Mouse (Mus musculus): ENCODE results near the gene Spg7. TPM values are rescaled to one million over a fixed set of nuclear protein-coding genes. Genes with fewer than 3 reads are reported as not detected.

Gene Spg7
- polyA plus RNA-seq (2015; fragmentation: Nextera tagmentation; extraction: Ambion mirVana) = 45.2 and 46.4 TPM in 2 replicates

- Histone ChIP-seq H3K9me3 (no peaks in the 10 kb centered on the region), H3K4me1 (peaks cover 17% of the 10 kb centered on the region), H3K27ac (no peak within 1 kb of the TSS), H3K9ac (no peak within 1 kb of the TSS), H3K4me3 (no peak within 1 kb of the TSS), H3K27me3 (no peaks in the 10 kb centered on the region), H3K36me3 (0 out of 2 replicates have a peak, but pooled peaks cover 2% of the 10 kb centered on the region), H3K4me2 (no peak within 1 kb of the TSS)
- 67% methylated on average over 7 of the region's 7 CpGs for WGBS
- ATAC-seq (ENCODE audit: borderline replicate concordance, extremely low read depth, low FRiP score, low TSS enrichment) = no peak
These were observed at the start of gene Spg7 for GRCm38 (mm10) chr8:123062721-123063120. TSS of gene Spg7 (plus strand) at chr8:123062942.

- Histone ChIP-seq H3K27ac (no peak overlapping the region), H3K9ac (no peak overlapping the region)
These were observed 48.3 kb upstream of the Spg7 start for GRCm38 (mm10) chr8:123014429-123014828.

GRCm38 (mm10) chr8:123015074-123015473 is 47.7 kb upstream of the Spg7 start:
- Histone ChIP-seq H3K36me3 (no peaks in the 10 kb centered on the region), H3K4me2 (no peak overlapping the region), H3K27ac (no peak overlapping the region), H3K9me3 (no peaks in the 10 kb centered on the region), H3K27me3 (no peaks in the 10 kb centered on the region), H3K4me3 (no peak overlapping the region), H3K4me1 (peaks cover 19% of the 10 kb centered on the region), H3K9ac (no peak overlapping the region)
- ATAC-seq (ENCODE audit: borderline replicate concordance, extremely low read depth, low FRiP score, low TSS enrichment) = no peak
- 56% methylated on average over 3 of the region's 3 CpGs for WGBS

More at GRCm38 (mm10) chr8:123014429-123014828, 48.3 kb upstream of the Spg7 start:
- 69% methylated on average over 7 of the region's 7 CpGs for WGBS
- H3K9me3 ChIP-seq = no peaks in the 10 kb centered on the region
- no peak for ATAC-seq (ENCODE audit: borderline replicate concordance, extremely low read depth, low FRiP score, low TSS enrichment)
- H3K36me3 ChIP-seq = no peaks in the 10 kb centered on the region
- H3K27me3 ChIP-seq = no peaks in the 10 kb centered on the region
- H3K4me2 ChIP-seq = no peak overlapping the region
- H3K4me3 ChIP-seq = no peak overlapping the region
- H3K4me1 ChIP-seq = peaks cover 19% of the 10 kb centered on the region

GRCm38 (mm10) chr8:123017143-123017542 is 45.6 kb upstream of the Spg7 start:
- Histone ChIP-seq H3K4me3 (no peak overlapping the region), H3K9me3 (no peaks in the 10 kb centered on the region), H3K4me2 (no peak overlapping the region), H3K27ac (no peak overlapping the region), H3K36me3 (no peaks in the 10 kb centered on the region), H3K4me1 (peaks cover 30% of the 10 kb centered on the region), H3K27me3 (no peaks in the 10 kb centered on the region), H3K9ac (no peak overlapping the region)
- ATAC-seq (ENCODE audit: borderline replicate concordance, extremely low read depth, low FRiP score, low TSS enrichment) = no peak
- WGBS = 82% methylated on average over 4 of the region's 4 CpGs

- H3K36me3 ChIP-seq = no peaks in the 10 kb centered on the region
- H3K4me1 ChIP-seq = peaks cover 35% of the 10 kb centered on the region
- H3K27ac ChIP-seq = no peak overlapping the region
- no peaks in the 10 kb centered on the region for H3K27me3 ChIP-seq
- no peak overlapping the region for H3K9ac ChIP-seq
- H3K4me2 ChIP-seq = no peak overlapping the region
- no peak overlapping the region for H3K4me3 ChIP-seq
- 48% methylated on average over 4 of the region's 4 CpGs for WGBS
- no peak for ATAC-seq (ENCODE audit: borderline replicate concordance, extremely low read depth, low FRiP score, low TSS enrichment)
- H3K9me3 ChIP-seq = no peaks in the 10 kb centered on the region
These were observed 44.1 kb upstream of the Spg7 start for GRCm38 (mm10) chr8:123018484-123019164.

- H3K27me3 ChIP-seq = no peaks in the 10 kb centered on the region
- no peak for ATAC-seq (ENCODE audit: borderline replicate concordance, extremely low read depth, low FRiP score, low TSS enrichment)
- H3K27ac ChIP-seq = no peak overlapping the region
- H3K9ac ChIP-seq = no peak overlapping the region
- no peaks in the 10 kb centered on the region for H3K36me3 ChIP-seq
- 49% methylated on average over 2 of the region's 2 CpGs for WGBS
- H3K9me3 ChIP-seq = no peaks in the 10 kb centered on the region
- peaks cover 35% of the 10 kb centered on the region for H3K4me1 ChIP-seq
- H3K4me3 ChIP-seq = no peak overlapping the region
- H3K4me2 ChIP-seq = no peak overlapping the region
These were observed 42.7 kb upstream of the Spg7 start for GRCm38 (mm10) chr8:123020084-123020483.

- peak overlapping the region; percentile 1; the same call in 1 of the 2 replicates for H3K27ac ChIP-seq
- no peaks in the 10 kb centered on the region for H3K9me3 ChIP-seq
- peaks cover 40% of the 10 kb centered on the region for H3K4me1 ChIP-seq
- H3K36me3 ChIP-seq = no peaks in the 10 kb centered on the region
- ATAC-seq (ENCODE audit: borderline replicate concordance, extremely low read depth, low FRiP score, low TSS enrichment) = no peak
- H3K27me3 ChIP-seq = no peaks in the 10 kb centered on the region
- no peak overlapping the region for H3K9ac ChIP-seq
- no peak overlapping the region for H3K4me3 ChIP-seq
- 66% methylated on average over 2 of the region's 2 CpGs for WGBS
- no peak overlapping the region for H3K4me2 ChIP-seq
These were observed 41.9 kb upstream of the Spg7 start for GRCm38 (mm10) chr8:123020859-123021258.

- Histone ChIP-seq H3K9ac (no peak overlapping the region), H3K27me3 (no peaks in the 10 kb centered on the region), H3K27ac (no peak overlapping the region; the same call in 1 of the 2 replicates), H3K4me3 (no peak overlapping the region), H3K9me3 (no peaks in the 10 kb centered on the region), H3K4me1 (peaks cover 44% of the 10 kb centered on the region), H3K4me2 (no peak overlapping the region), H3K36me3 (no peaks in the 10 kb centered on the region)
- WGBS = 86% methylated on average over 1 of the region's 1 CpGs
- no peak for ATAC-seq (ENCODE audit: borderline replicate concordance, extremely low read depth, low FRiP score, low TSS enrichment)
These were observed 41.5 kb upstream of the Spg7 start for GRCm38 (mm10) chr8:123021259-123021658.

GRCm38 (mm10) chr8:123022727-123023126 is 40.0 kb upstream of the Spg7 start:
- Histone ChIP-seq H3K4me2 (no peak overlapping the region), H3K27ac (no peak overlapping the region), H3K9me3 (no peaks in the 10 kb centered on the region), H3K4me3 (no peak overlapping the region), H3K9ac (no peak overlapping the region), H3K36me3 (no peaks in the 10 kb centered on the region), H3K4me1 (peaks cover 41% of the 10 kb centered on the region), H3K27me3 (no peaks in the 10 kb centered on the region)
- no peak for ATAC-seq (ENCODE audit: borderline replicate concordance, extremely low read depth, low FRiP score, low TSS enrichment)
- WGBS = 67% methylated on average over 3 of the region's 3 CpGs

- Histone ChIP-seq H3K4me2 (no peak overlapping the region), H3K27me3 (no peaks in the 10 kb centered on the region), H3K4me1 (peaks cover 30% of the 10 kb centered on the region), H3K9me3 (no peaks in the 10 kb centered on the region), H3K27ac (no peak overlapping the region), H3K4me3 (no peak overlapping the region), H3K36me3 (no peaks in the 10 kb centered on the region), H3K9ac (no peak overlapping the region)
- no peak for ATAC-seq (ENCODE audit: borderline replicate concordance, extremely low read depth, low FRiP score, low TSS enrichment)
- 93% methylated on average over 2 of the region's 2 CpGs for WGBS
These were observed 38.5 kb upstream of the Spg7 start for GRCm38 (mm10) chr8:123024226-123024625.

GRCm38 (mm10) chr8:123025951-123026351 is 36.8 kb upstream of the Spg7 start:
- H3K4me3 ChIP-seq = no peak overlapping the region
- no peaks in the 10 kb centered on the region for H3K9me3 ChIP-seq
- H3K9ac ChIP-seq = no peak overlapping the region
- ATAC-seq (ENCODE audit: borderline replicate concordance, extremely low read depth, low FRiP score, low TSS enrichment) = no peak
- no peaks in the 10 kb centered on the region for H3K36me3 ChIP-seq
- H3K27ac ChIP-seq = no peak overlapping the region
- H3K27me3 ChIP-seq = no peaks in the 10 kb centered on the region
- WGBS = 74% methylated on average over 3 of the region's 3 CpGs
- peaks cover 24% of the 10 kb centered on the region for H3K4me1 ChIP-seq
- no peak overlapping the region for H3K4me2 ChIP-seq

GRCm38 (mm10) chr8:123027786-123028185 is 35.0 kb upstream of the Spg7 start:
- Histone ChIP-seq H3K27ac (no peak overlapping the region), H3K36me3 (no peaks in the 10 kb centered on the region), H3K9me3 (no peaks in the 10 kb centered on the region), H3K27me3 (no peaks in the 10 kb centered on the region), H3K4me1 (peaks cover 13% of the 10 kb centered on the region), H3K4me2 (no peak overlapping the region), H3K4me3 (no peak overlapping the region), H3K9ac (no peak overlapping the region)
- ATAC-seq (ENCODE audit: borderline replicate concordance, extremely low read depth, low FRiP score, low TSS enrichment) = no peak
- 92% methylated on average over 8 of the region's 8 CpGs for WGBS
